Mouse (Mus musculus): Measurements from ENCODE around the gene Sccpdh.

The Sccpdh gene

GRCm38 (mm10) chr1:179731391-179731790 lies 63.4 kb downstream of the Sccpdh start:
- DNase-seq (ENCODE audit: low read depth, low spot score), result no peak

GRCm38 (mm10) chr1:179734500-179735474 lies 66.8 kb downstream of the Sccpdh start:
- DNase-seq (ENCODE audit: low read depth, low spot score), result peak; percentile 24

- DNase-seq (ENCODE audit: low read depth, low spot score), result no peak
Observed at GRCm38 (mm10) chr1:179736483-179736882, 68.5 kb downstream of the Sccpdh start.
